In genomic region chr11:101143338-101144225, GRCm38 (mm10) we compare ENCODE assay signal across 9 mouse cellular contexts. TPM values are rescaled to one million over a fixed set of nuclear protein-coding genes. Genes with fewer than 3 reads are reported as not detected.
DNase-seq lines count a peak whose midpoint lies in the region; ATAC-seq and TF ChIP-seq lines count a peak whose summit lies in the region.
"Had no signal": no experiment of that assay in that cellular context is flagged by ENCODE, and none has a peak within 500 bp of the region (broad histone marks: within the 10 kb centered on the region; RNA-seq: fewer than 3 reads in every experiment).

No protein-coding gene starts in this region.

- 0 out of 2 replicates have a peak, but pooled peaks have one; percentile 44 for ATAC-seq in intestine, embryonic 16.5 days
- ATAC-seq in stomach, embryonic 16.5 days (ENCODE audit: insufficient read depth, low FRiP score) = no peak

- 40% methylated on average over 19 of the region's 19 CpGs for WGBS in liver, adult 2 months
- 25% methylated on average over 19 of the region's 19 CpGs for WGBS in forebrain, embryonic 10.5 days
- 25% methylated on average over 18 of the region's 19 CpGs for WGBS in intestine, embryonic 16.5 days
- WGBS in stomach, embryonic 16.5 days = 22% methylated on average over 18 of the region's 19 CpGs

- no peak overlapping the region for H3K27ac ChIP-seq in liver, adult 2 months (replicated peaks; ENCODE audit: insufficient read depth, low read depth, low read length)
- H3K27ac ChIP-seq in forebrain, embryonic 10.5 days = peak overlapping the region; percentile 63
- H3K27ac ChIP-seq in intestine, embryonic 16.5 days (ENCODE audit: low read length) = no peak overlapping the region
- no peak overlapping the region for H3K27ac ChIP-seq in stomach, embryonic 16.5 days (ENCODE audit: low read length)

- H3K36me3 ChIP-seq in liver, adult 2 months (ENCODE audit: control insufficient read depth, insufficient read depth, low read length) = no peaks in the 10 kb centered on the region
- no peaks in the 10 kb centered on the region for H3K36me3 ChIP-seq in forebrain, embryonic 10.5 days (replicated peaks)
- H3K36me3 ChIP-seq in intestine, embryonic 16.5 days (ENCODE audit: control insufficient read depth, insufficient read depth, low read length) = no peaks in the 10 kb centered on the region
- no peaks in the 10 kb centered on the region for H3K36me3 ChIP-seq in stomach, embryonic 16.5 days (ENCODE audit: control insufficient read depth, insufficient read depth, low read length)

- no peaks in the 10 kb centered on the region for H3K79me2 ChIP-seq in liver, adult 2 months (ENCODE audit: control insufficient read depth, insufficient read depth, low read length)

- no peak for DNase-seq in liver, adult 2 months (ENCODE audit: extremely low read depth, low read depth, low spot score)
- no peak for DNase-seq in liver
- peak; percentile 82 for DNase-seq in ZHBTc4 (ENCODE audit: low read depth, low spot score)
- DNase-seq in forebrain, embryonic 10.5 days (ENCODE audit: extremely low spot score, low spot score) = peak; percentile 67
- DNase-seq in mesoderm, embryonic 11.5 days (ENCODE audit: low read depth, low spot score) = peak; percentile 80
- DNase-seq in c-Kit-positive CD71-positive TER-119-positive erythroid progenitor cells, embryonic 14.5 days (ENCODE audit: low spot score) = no peak

- TF ChIP-seq CTCF in liver, adult 2 months (IDR thresholded peaks at IDR 0.05; ENCODE audit: low read depth, low read length) = no peak

- peaks cover 8% of the 10 kb centered on the region; the same call in 1 of the 2 replicates for H3K4me1 ChIP-seq in liver, adult 2 months (ENCODE audit: control insufficient read depth, insufficient read depth, low read length)
- H3K4me1 ChIP-seq in forebrain, embryonic 10.5 days = peaks cover 52% of the 10 kb centered on the region
- H3K4me1 ChIP-seq in intestine, embryonic 16.5 days (ENCODE audit: control insufficient read depth, insufficient read depth, low read length) = peaks cover 16% of the 10 kb centered on the region
- H3K4me1 ChIP-seq in stomach, embryonic 16.5 days (ENCODE audit: control insufficient read depth, insufficient read depth, low read length) = peaks cover 17% of the 10 kb centered on the region

- H3K4me3 ChIP-seq in liver, adult 2 months (ENCODE audit: insufficient read depth, low read depth, low read length) = no peak overlapping the region
- H3K4me3 ChIP-seq in forebrain, embryonic 10.5 days = peak overlapping the region; percentile 43
- H3K4me3 ChIP-seq in intestine, embryonic 16.5 days (ENCODE audit: low read length) = peak overlapping the region; percentile 29
- H3K4me3 ChIP-seq in stomach, embryonic 16.5 days (replicated peaks; ENCODE audit: low read length) = peak overlapping the region; percentile 29
- H3K4me3 ChIP-seq: erythroblast, embryonic 14.5 days had no signal

- H3K27me3 ChIP-seq in liver, adult 2 months (ENCODE audit: control insufficient read depth, insufficient read depth, low read length) = no peaks in the 10 kb centered on the region
- peaks cover 32% of the 10 kb centered on the region for H3K27me3 ChIP-seq in forebrain, embryonic 10.5 days (ENCODE audit: poor library complexity, severe bottlenecking)
- H3K27me3 ChIP-seq in intestine, embryonic 16.5 days (replicated peaks; ENCODE audit: control insufficient read depth, insufficient read depth, low read length) = no peaks in the 10 kb centered on the region
- no peaks in the 10 kb centered on the region for H3K27me3 ChIP-seq in stomach, embryonic 16.5 days (ENCODE audit: control insufficient read depth, insufficient read depth, low read length)

- H3K9ac ChIP-seq in liver, adult 2 months (ENCODE audit: low read depth, low read length) = 0 out of 2 replicates have a peak overlapping the region, but pooled peaks have one; percentile 3
- peak overlapping the region; percentile 48 for H3K9ac ChIP-seq in intestine, embryonic 16.5 days (ENCODE audit: low read depth, low read length)
- H3K9ac ChIP-seq in stomach, embryonic 16.5 days (ENCODE audit: low read length) = peak overlapping the region; percentile 35; the same call in 1 of the 2 replicates

- TF ChIP-seq POLR2A in liver, adult 2 months (IDR thresholded peaks at IDR 0.05; ENCODE audit: extremely low read depth, insufficient read depth, low read length) = no peak

- H3K9me3 ChIP-seq in forebrain, embryonic 10.5 days = no peaks in the 10 kb centered on the region
- H3K9me3 ChIP-seq in intestine, embryonic 16.5 days (ENCODE audit: control insufficient read depth, low read length) = no peaks in the 10 kb centered on the region
- H3K9me3 ChIP-seq in stomach, embryonic 16.5 days (replicated peaks; ENCODE audit: control insufficient read depth, low read length) = no peaks in the 10 kb centered on the region

- H3K4me2 ChIP-seq in intestine, embryonic 16.5 days (ENCODE audit: low read depth, low read length) = peak overlapping the region; percentile 52
- H3K4me2 ChIP-seq in stomach, embryonic 16.5 days (ENCODE audit: low read depth, low read length) = peak overlapping the region; percentile 52

RNA-seq across cellular contexts. Expression of gene Tubg2, which starts 12.1 kb away (rescaled TPM):
- total RNA-seq in liver, adult 2 months (2014; rRNA removed) = not detected in 2 replicates
- 0.10 and 0.17 TPM in 2 replicates for polyA plus RNA-seq in liver, adult 2 months (2012; rRNA removed)
- polyA plus RNA-seq in forebrain, embryonic 10.5 days (2016; fragmentation: Nextera tagmentation; extraction: Ambion mirVana) = 2.3 and 2.7 TPM in 2 replicates
- 3.9 and 4.2 TPM in 2 replicates for polyA plus RNA-seq in intestine, embryonic 16.5 days (2015; fragmentation: Nextera tagmentation; extraction: Ambion mirVana)
- polyA plus RNA-seq in stomach, embryonic 16.5 days (2015; fragmentation: Nextera tagmentation; extraction: Ambion mirVana) = 3.9 and 4.6 TPM in 2 replicates
- polyA plus RNA-seq: erythroblast, embryonic 14.5 days had no signal

RNA-seq across cellular contexts. Expression of gene Tubg1, which starts 23.8 kb away (rescaled TPM):
- total RNA-seq in liver, adult 2 months (2014; rRNA removed) = 7.6 and 9.2 TPM in 2 replicates
- polyA plus RNA-seq in liver, adult 2 months (2012; rRNA removed) = 11.9 and 17.6 TPM in 2 replicates
- polyA plus RNA-seq in forebrain, embryonic 10.5 days (2016; fragmentation: Nextera tagmentation; extraction: Ambion mirVana) = 143 and 145 TPM in 2 replicates
- 51.0 and 56.3 TPM in 2 replicates for polyA plus RNA-seq in intestine, embryonic 16.5 days (2015; fragmentation: Nextera tagmentation; extraction: Ambion mirVana)
- polyA plus RNA-seq in stomach, embryonic 16.5 days (2015; fragmentation: Nextera tagmentation; extraction: Ambion mirVana) = 63.0 and 63.5 TPM in 2 replicates

RNA-seq across cellular contexts. Expression of gene Retreg3, which starts 23.9 kb away (rescaled TPM):
- 46.2 and 46.3 TPM in 2 replicates for total RNA-seq in liver, adult 2 months (2014; rRNA removed)
- polyA plus RNA-seq in liver, adult 2 months (2012; rRNA removed) = 61.2 and 61.5 TPM in 2 replicates
- polyA plus RNA-seq in forebrain, embryonic 10.5 days (2016; fragmentation: Nextera tagmentation; extraction: Ambion mirVana) = 14.6 and 15.5 TPM in 2 replicates
- polyA plus RNA-seq in intestine, embryonic 16.5 days (2015; fragmentation: Nextera tagmentation; extraction: Ambion mirVana) = 12.6 and 13.2 TPM in 2 replicates
- 18.7 and 20.1 TPM in 2 replicates for polyA plus RNA-seq in stomach, embryonic 16.5 days (2015; fragmentation: Nextera tagmentation; extraction: Ambion mirVana)

RNA-seq across cellular contexts. Expression of gene Cntnap1, which starts 26.7 kb away (rescaled TPM):
- total RNA-seq in liver, adult 2 months (2014; rRNA removed) = 0.40 and 0.46 TPM in 2 replicates
- 0.87 and 0.88 TPM in 2 replicates for polyA plus RNA-seq in liver, adult 2 months (2012; rRNA removed)
- 0.12 and 0.16 TPM in 2 replicates for polyA plus RNA-seq in forebrain, embryonic 10.5 days (2016; fragmentation: Nextera tagmentation; extraction: Ambion mirVana)
- 0.86 and 0.87 TPM in 2 replicates for polyA plus RNA-seq in intestine, embryonic 16.5 days (2015; fragmentation: Nextera tagmentation; extraction: Ambion mirVana)
- polyA plus RNA-seq in stomach, embryonic 16.5 days (2015; fragmentation: Nextera tagmentation; extraction: Ambion mirVana) = 2.3 and 2.6 TPM in 2 replicates

RNA-seq across cellular contexts. Expression of gene Plekhh3, which starts 27.6 kb away (rescaled TPM):
- total RNA-seq in liver, adult 2 months (2014; rRNA removed) = 3.9 and 4.0 TPM in 2 replicates
- 10.5 and 11.5 TPM in 2 replicates for polyA plus RNA-seq in liver, adult 2 months (2012; rRNA removed)
- 3.5 and 4.8 TPM in 2 replicates for polyA plus RNA-seq in forebrain, embryonic 10.5 days (2016; fragmentation: Nextera tagmentation; extraction: Ambion mirVana)
- polyA plus RNA-seq in intestine, embryonic 16.5 days (2015; fragmentation: Nextera tagmentation; extraction: Ambion mirVana) = 9.2 and 10.1 TPM in 2 replicates
- 17.6 and 18.7 TPM in 2 replicates for polyA plus RNA-seq in stomach, embryonic 16.5 days (2015; fragmentation: Nextera tagmentation; extraction: Ambion mirVana)

Comparison
In these comparisons a context has a peak if more than half of its experiments do, and no peak if none do; other contexts are left out.
1. DNase-seq: peak in ZHBTc4 (single experiment), forebrain, embryonic 10.5 days (single experiment) and mesoderm, embryonic 11.5 days (single experiment); none in liver, adult 2 months (single experiment), liver (single experiment) and c-Kit-positive CD71-positive TER-119-positive erythroid progenitor cells, embryonic 14.5 days (single experiment).
2. Peak in every context shown above with its lines, with median percentiles within 50 percentile points of each other: H3K9ac ChIP-seq.